Mouse (Mus musculus) liver, embryonic 14.5 days (tissue): ENCODE data around the gene Bpifb2. TPM values are rescaled to one million over a fixed set of nuclear protein-coding genes. Genes with fewer than 3 reads are reported as not detected.

ENCODE experiments used
- ATAC-seq: fragments of 200-750 bp; cut with Nextera tagmentation; 2 replicates; pipeline ENCODE4 v1.8.0; 2017; ENCODE audit warnings: moderate number of reproducible peaks, mild to moderate bottlenecking, moderate library complexity; ENCODE audit not compliant: insufficient read depth
- DNase-seq, 3 experiments: peaks; one replicate each; pipeline ENCODE4 v3.0.0-alpha.2; 2012 to 2013; ENCODE audit warnings: low read depth in 3 of 3, low spot score in 3 of 3
- H3K27ac ChIP-seq: fragments of 300-500 bp; sonication (generic); 2 replicates; pipeline ENCODE4 v1.5.1; 2014; ENCODE audit warnings: moderate library complexity, mild to moderate bottlenecking, control low read depth, inconsistent platforms
- H3K27me3 ChIP-seq: fragments of 300-500 bp; sonication (generic); 2 replicates; pipeline ENCODE4 v1.6.1; 2014; ENCODE audit warnings: mild to moderate bottlenecking, low read length, moderate library complexity; ENCODE audit not compliant: control insufficient read depth, insufficient read depth
- H3K36me3 ChIP-seq: fragments of 300-500 bp; sonication (generic); replicated peaks from 2 replicates; pipeline ENCODE4 v1.6.1; 2014; ENCODE audit warnings: low read depth; ENCODE audit not compliant: control insufficient read depth, insufficient read depth
- H3K4me1 ChIP-seq, 2 experiments: fragments of 200-500 bp in 1 of 2; fragments of 300-500 bp in 1 of 2; sonication (generic) in 1 of 2; replicated peaks; 2 replicates each; pipeline ENCODE4 v1.6.1; 2012 to 2014; ENCODE audit warnings: antibody characterized with exemption in 1 of 2, inconsistent platforms in 1 of 2, low read length in 1 of 2; ENCODE audit not compliant: control insufficient read depth in 2 of 2, insufficient read depth in 2 of 2
- H3K4me2 ChIP-seq: fragments of 300-500 bp; sonication (generic); 2 replicates; pipeline ENCODE4 v1.6.1; 2014; ENCODE audit warnings: low read depth, mild to moderate bottlenecking, control low read depth, moderate library complexity
- H3K4me3 ChIP-seq, 2 experiments: fragments of 200-500 bp in 1 of 2; fragments of 300-500 bp in 1 of 2; sonication (generic) in 1 of 2; 2 replicates each; pipeline ENCODE4 v1.5.1; 2012 to 2014; ENCODE audit warnings: low read depth in 2 of 2, low read length in 2 of 2, mild to moderate bottlenecking in 2 of 2, control low read depth in 1 of 2, inconsistent platforms in 1 of 2, moderate library complexity in 1 of 2; ENCODE audit not compliant: insufficient read depth in 1 of 2
- H3K9ac ChIP-seq: fragments of 300-500 bp; sonication (generic); replicated peaks from 2 replicates; pipeline ENCODE4 v1.6.1; 2014; ENCODE audit warnings: mild to moderate bottlenecking, control low read depth, moderate library complexity
- H3K9me3 ChIP-seq: fragments of 300-500 bp; sonication (generic); 2 replicates; pipeline ENCODE4 v1.6.1; 2016; ENCODE audit warnings: low read length, mixed read lengths; ENCODE audit not compliant: control insufficient read depth
- CTCF ChIP-seq: IDR thresholded peaks from 2 replicates; pipeline ENCODE4 v1.5.1; 2016; ENCODE audit warnings: antibody characterized with exemption, low read depth, control low read depth
- EP300 ChIP-seq: IDR thresholded peaks from 2 replicates; pipeline ENCODE4 v1.6.1; 2016; ENCODE audit warnings: antibody characterized with exemption, low read depth
- WGBS: fragments of 180-500 bp; shearing (Covaris S2); extraction: QIAGEN DNeasy Blood & Tissue Kit; methylation state at CpG from one replicate; pipeline ENCODE4 v1.1.7; 2014; ENCODE audit not compliant: insufficient replicate concordance; 5-methylcytosine and 5-hydroxymethylcytosine counted together
- polyA plus RNA-seq, 2 experiments: library from polyadenylated mRNA; depleted of rRNA in 1 of 2; stranded (reverse) in 1 of 2; unstranded in 1 of 2; fragments of >200 nt; fragmentation: Nextera tagmentation in 1 of 2; extraction: Ambion mirVana in 1 of 2; gene quantifications; 2 replicates each; pipeline versions ENCODE4 v1.2.1 to v1.2.3; 2012 to 2014

The Bpifb2 gene
- polyA plus RNA-seq, 2 experiments: not detected

DNA sequence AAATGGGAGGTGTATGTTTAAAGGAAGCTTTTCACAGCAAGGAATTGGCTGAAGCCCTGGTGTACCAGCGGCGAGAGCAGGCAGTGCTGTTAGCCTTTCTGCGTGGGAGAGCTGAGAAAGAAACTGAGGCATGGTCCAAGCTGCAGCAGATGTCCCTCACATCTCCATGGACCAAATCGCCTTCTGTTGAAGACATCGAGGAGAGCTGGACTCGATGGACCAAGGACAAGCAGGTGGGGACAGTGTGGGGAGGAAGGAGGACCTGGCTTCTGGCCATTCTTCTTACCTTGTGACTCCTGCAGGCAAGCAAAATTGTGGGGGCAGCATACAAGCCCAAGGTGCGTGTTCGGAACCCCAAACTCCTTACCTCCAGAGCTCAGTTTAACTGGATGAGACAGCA lies 32.0 kb upstream of the Bpifb2 start:
- H3K36me3 ChIP-seq: no peaks in the 10 kb centered on the region
- TF ChIP-seq CTCF (no peak), EP300 (no peak)
- no peaks in the 10 kb centered on the region for H3K9me3 ChIP-seq
- no peak overlapping the region for H3K4me2 ChIP-seq
- no peak overlapping the region for H3K27ac ChIP-seq
- ATAC-seq (no peak), DNase-seq (no peak)
- H3K4me3 ChIP-seq: no peak overlapping the region
- no peaks in the 10 kb centered on the region for H3K27me3 ChIP-seq
- H3K9ac ChIP-seq: no peak overlapping the region
- no peaks in the 10 kb centered on the region for H3K4me1 ChIP-seq
- WGBS: 72% methylated on average over 8 of the region's 8 CpGs

DNA sequence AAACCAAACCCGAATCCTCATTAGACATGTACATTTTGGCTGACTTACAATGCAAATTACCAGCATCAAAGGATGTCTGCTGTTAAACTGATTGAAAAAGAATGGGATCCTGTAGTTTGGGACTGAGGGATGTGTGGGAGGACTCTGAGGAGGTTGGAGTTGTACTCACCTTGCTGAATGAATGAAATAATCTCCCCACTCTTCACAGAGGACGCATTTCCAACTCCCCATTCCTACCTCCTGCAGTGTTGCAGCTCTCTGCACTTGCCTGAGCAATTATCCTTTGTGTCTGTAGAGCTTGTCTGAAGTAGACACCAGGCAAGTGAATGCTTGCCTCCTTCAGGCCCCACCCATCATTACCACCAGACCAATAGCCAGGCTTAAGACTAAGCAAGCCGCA lies 26.5 kb upstream of the Bpifb2 start:
- no peak overlapping the region for H3K9ac ChIP-seq
- no peaks in the 10 kb centered on the region for H3K36me3 ChIP-seq
- no peak for DNase-seq
- H3K4me2 ChIP-seq: no peak overlapping the region
- no peak overlapping the region for H3K27ac ChIP-seq
- no peak overlapping the region for H3K4me3 ChIP-seq
- no peaks in the 10 kb centered on the region for H3K9me3 ChIP-seq
- ATAC-seq: no peak
- TF ChIP-seq EP300: no peak
- no peak for TF ChIP-seq CTCF
- H3K4me1 ChIP-seq: no peaks in the 10 kb centered on the region
- no peaks in the 10 kb centered on the region for H3K27me3 ChIP-seq
- WGBS: 69% methylated on average over 3 of the region's 3 CpGs

DNA sequence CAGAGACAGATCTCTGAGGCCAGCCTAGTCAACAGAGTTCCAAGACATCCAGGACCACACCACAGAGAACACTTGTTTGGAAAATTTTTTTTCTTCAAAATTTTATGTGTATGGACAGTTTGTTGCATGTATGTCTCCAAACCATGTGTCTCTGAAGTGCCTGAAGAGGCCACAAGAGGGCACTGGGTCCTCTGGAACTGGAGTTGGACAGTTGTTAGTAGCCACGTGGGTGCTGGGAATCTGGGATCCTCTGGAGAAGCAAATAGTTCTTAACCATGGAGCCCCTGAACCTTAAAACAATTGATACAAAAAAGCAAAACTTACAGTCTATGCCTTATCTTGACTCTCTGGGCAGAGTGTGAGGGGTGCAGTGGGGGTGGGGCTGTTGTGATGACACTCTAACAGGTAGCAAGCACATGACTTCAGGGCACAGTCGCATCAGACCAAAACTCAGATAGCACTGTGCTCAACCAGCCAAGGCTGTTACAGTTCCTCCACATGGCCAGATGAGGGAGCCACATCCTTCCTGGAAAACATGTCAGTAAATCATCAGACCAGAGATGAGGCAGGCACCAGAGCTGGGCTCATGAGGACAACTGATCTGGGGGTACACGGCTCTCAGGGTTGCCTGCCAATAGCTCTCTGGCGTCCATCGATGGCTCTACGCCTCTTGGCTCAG lies 24.4 kb upstream of the Bpifb2 start:
- Histone ChIP-seq H3K4me1 (no peaks in the 10 kb centered on the region), H3K27me3 (no peaks in the 10 kb centered on the region), H3K4me3 (no peak overlapping the region), H3K36me3 (no peaks in the 10 kb centered on the region), H3K9me3 (no peaks in the 10 kb centered on the region), H3K27ac (no peak overlapping the region), H3K9ac (no peak overlapping the region), H3K4me2 (no peak overlapping the region)
- DNase-seq: peak in 1 of 3 experiments; percentile 10
- WGBS: 67% methylated on average over 6 of the region's 6 CpGs
- TF ChIP-seq CTCF (peak; percentile 44), EP300 (no peak)
- ATAC-seq: no peak

DNA sequence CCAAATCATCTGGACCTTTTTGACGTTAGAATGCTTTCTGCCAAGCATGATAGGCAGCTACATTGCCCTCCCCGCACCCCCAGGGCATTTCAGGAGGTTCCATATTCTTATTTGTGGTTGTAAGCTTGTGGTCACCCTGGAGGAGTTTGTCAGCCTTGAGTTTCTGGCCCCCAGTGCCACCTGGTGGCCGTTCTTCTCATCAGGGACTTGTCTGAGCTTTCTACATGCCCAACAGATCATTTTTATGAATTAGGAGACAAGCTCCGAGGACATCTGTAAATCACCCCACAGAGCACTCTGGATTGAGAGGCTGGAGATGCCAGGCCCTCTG lies 23.9 kb upstream of the Bpifb2 start:
- 20% methylated on average over 4 of the region's 4 CpGs for WGBS
- H3K27me3 ChIP-seq: no peaks in the 10 kb centered on the region
- H3K36me3 ChIP-seq: no peaks in the 10 kb centered on the region
- DNase-seq: peak in 2 of 3 experiments; percentile 6 to 10
- no peak overlapping the region for H3K4me3 ChIP-seq
- TF ChIP-seq CTCF: peak; percentile 53; the same call in 1 of the 2 replicates
- no peak for TF ChIP-seq EP300
- no peak overlapping the region for H3K27ac ChIP-seq
- no peak overlapping the region for H3K4me2 ChIP-seq
- no peak for ATAC-seq
- no peak overlapping the region for H3K9ac ChIP-seq
- no peaks in the 10 kb centered on the region for H3K4me1 ChIP-seq
- H3K9me3 ChIP-seq: no peaks in the 10 kb centered on the region

DNA sequence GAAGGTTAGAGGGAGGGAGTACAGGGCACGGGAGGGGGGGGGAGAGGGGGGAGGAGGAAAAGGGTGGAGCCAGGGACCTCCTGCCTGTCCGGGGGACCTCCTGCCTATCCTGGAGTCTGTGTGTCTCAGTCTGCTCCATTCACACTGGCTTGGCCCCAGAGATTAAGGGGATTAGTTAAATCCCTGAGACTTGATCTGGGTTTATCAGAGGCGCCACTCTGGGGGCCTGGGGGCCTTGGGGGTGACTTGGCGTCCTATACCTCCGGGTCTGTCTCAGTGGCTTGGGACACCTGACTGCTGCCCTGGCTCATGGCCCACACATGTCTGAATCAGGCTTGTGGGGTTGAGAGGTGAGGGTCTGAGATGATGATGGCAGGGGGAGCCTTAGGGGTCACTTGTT lies 21.3 kb upstream of the Bpifb2 start:
- DNase-seq (no peak), ATAC-seq (no peak)
- Histone ChIP-seq H3K4me1 (no peaks in the 10 kb centered on the region), H3K36me3 (no peaks in the 10 kb centered on the region), H3K9ac (no peak overlapping the region), H3K27ac (no peak overlapping the region), H3K4me2 (no peak overlapping the region), H3K4me3 (no peak overlapping the region), H3K27me3 (no peaks in the 10 kb centered on the region), H3K9me3 (no peaks in the 10 kb centered on the region)
- WGBS: 21% methylated on average over 5 of the region's 5 CpGs
- no peak for TF ChIP-seq EP300
- TF ChIP-seq CTCF: no peak
